Mouse (Mus musculus): ENCODE data around the gene Lnx1. TPM values are rescaled to one million over a fixed set of nuclear protein-coding genes. Genes with fewer than 3 reads are reported as not detected.

The Lnx1 gene
- polyA plus RNA-seq, 1 experiment from 2014 or later: 0.34 TPM

GRCm38 (mm10) chr5:74617816-74618572, 84.7 kb downstream of the Lnx1 start:
- no peaks in the 10 kb centered on the region for H3K36me3 ChIP-seq (ENCODE audit: control insufficient read depth, insufficient read depth, low read length)
- H3K4me1 ChIP-seq (replicated peaks; ENCODE audit: control insufficient read depth, insufficient read depth, low read length): no peaks in the 10 kb centered on the region
- no peak overlapping the region for H3K9ac ChIP-seq (ENCODE audit: low read depth, low read length)
- DNase-seq (ENCODE audit: low spot score): no peak
- no peak overlapping the region for H3K4me3 ChIP-seq (ENCODE audit: low read depth, low read length)
- no peaks in the 10 kb centered on the region for H3K9me3 ChIP-seq (ENCODE audit: control insufficient read depth, low read length)
- H3K4me2 ChIP-seq (replicated peaks; ENCODE audit: low read depth, low read length): no peak overlapping the region
- H3K27ac ChIP-seq (ENCODE audit: low read depth, low read length): no peak overlapping the region
- 71% methylated on average over 13 of the region's 13 CpGs for WGBS
- no peaks in the 10 kb centered on the region for H3K27me3 ChIP-seq (ENCODE audit: control insufficient read depth, insufficient read depth, low read length)
- no peak for ATAC-seq (ENCODE audit: low FRiP score)

- Histone ChIP-seq H3K36me3 (ENCODE audit: control insufficient read depth, insufficient read depth, low read length) (no peaks in the 10 kb centered on the region), H3K27me3 (ENCODE audit: control insufficient read depth, insufficient read depth, low read length) (no peaks in the 10 kb centered on the region), H3K4me3 (ENCODE audit: low read depth, low read length) (no peak overlapping the region), H3K4me1 (replicated peaks; ENCODE audit: control insufficient read depth, insufficient read depth, low read length) (no peaks in the 10 kb centered on the region), H3K4me2 (replicated peaks; ENCODE audit: low read depth, low read length) (no peak overlapping the region), H3K27ac (ENCODE audit: low read depth, low read length) (no peak overlapping the region), H3K9ac (ENCODE audit: low read depth, low read length) (no peak overlapping the region), H3K9me3 (ENCODE audit: control insufficient read depth, low read length) (no peaks in the 10 kb centered on the region)
- DNase-seq (ENCODE audit: low spot score) (no peak), ATAC-seq (ENCODE audit: low FRiP score) (no peak)
- WGBS: 78% methylated on average over 18 of the region's 18 CpGs
Observed at GRCm38 (mm10) chr5:74613491-74614151, 89.1 kb downstream of the Lnx1 start.

- Histone ChIP-seq H3K36me3 (ENCODE audit: control insufficient read depth, insufficient read depth, low read length) (no peaks in the 10 kb centered on the region), H3K4me2 (replicated peaks; ENCODE audit: low read depth, low read length) (no peak overlapping the region), H3K9ac (ENCODE audit: low read depth, low read length) (no peak overlapping the region), H3K27me3 (ENCODE audit: control insufficient read depth, insufficient read depth, low read length) (no peaks in the 10 kb centered on the region), H3K27ac (ENCODE audit: low read depth, low read length) (no peak overlapping the region), H3K9me3 (ENCODE audit: control insufficient read depth, low read length) (no peaks in the 10 kb centered on the region), H3K4me3 (ENCODE audit: low read depth, low read length) (no peak overlapping the region), H3K4me1 (replicated peaks; ENCODE audit: control insufficient read depth, insufficient read depth, low read length) (no peaks in the 10 kb centered on the region)
- DNase-seq (ENCODE audit: low spot score): no peak
- WGBS: 90% methylated on average over 5 of the region's 5 CpGs
- ATAC-seq (ENCODE audit: low FRiP score): no peak
Observed at GRCm38 (mm10) chr5:74612713-74613112, 90.0 kb downstream of the Lnx1 start.

GRCm38 (mm10) chr5:74610511-74610910, 92.2 kb downstream of the Lnx1 start:
- Histone ChIP-seq H3K4me2 (replicated peaks; ENCODE audit: low read depth, low read length) (no peak overlapping the region), H3K4me3 (ENCODE audit: low read depth, low read length) (no peak overlapping the region), H3K9me3 (ENCODE audit: control insufficient read depth, low read length) (no peaks in the 10 kb centered on the region), H3K27me3 (ENCODE audit: control insufficient read depth, insufficient read depth, low read length) (no peaks in the 10 kb centered on the region), H3K36me3 (ENCODE audit: control insufficient read depth, insufficient read depth, low read length) (no peaks in the 10 kb centered on the region), H3K9ac (ENCODE audit: low read depth, low read length) (no peak overlapping the region), H3K27ac (ENCODE audit: low read depth, low read length) (no peak overlapping the region), H3K4me1 (replicated peaks; ENCODE audit: control insufficient read depth, insufficient read depth, low read length) (no peaks in the 10 kb centered on the region)
- WGBS: 91% methylated on average over 10 of the region's 10 CpGs
- no peak for DNase-seq (ENCODE audit: low spot score)
- ATAC-seq (ENCODE audit: low FRiP score): no peak

GRCm38 (mm10) chr5:74606213-74606612, 96.5 kb downstream of the Lnx1 start:
- ATAC-seq (ENCODE audit: low FRiP score) (no peak), DNase-seq (ENCODE audit: low spot score) (no peak)
- Histone ChIP-seq H3K4me1 (replicated peaks; ENCODE audit: control insufficient read depth, insufficient read depth, low read length) (no peaks in the 10 kb centered on the region), H3K27me3 (ENCODE audit: control insufficient read depth, insufficient read depth, low read length) (no peaks in the 10 kb centered on the region), H3K4me2 (replicated peaks; ENCODE audit: low read depth, low read length) (no peak overlapping the region), H3K36me3 (ENCODE audit: control insufficient read depth, insufficient read depth, low read length) (no peaks in the 10 kb centered on the region), H3K9me3 (ENCODE audit: control insufficient read depth, low read length) (no peaks in the 10 kb centered on the region), H3K27ac (ENCODE audit: low read depth, low read length) (no peak overlapping the region), H3K4me3 (ENCODE audit: low read depth, low read length) (no peak overlapping the region), H3K9ac (ENCODE audit: low read depth, low read length) (no peak overlapping the region)
- 90% methylated on average over 8 of the region's 8 CpGs for WGBS

GRCm38 (mm10) chr5:74603306-74603705, 99.4 kb downstream of the Lnx1 start:
- no peaks in the 10 kb centered on the region for H3K27me3 ChIP-seq (ENCODE audit: control insufficient read depth, insufficient read depth, low read length)
- no peak overlapping the region for H3K4me3 ChIP-seq (ENCODE audit: low read depth, low read length)
- DNase-seq (ENCODE audit: low spot score) (no peak), ATAC-seq (ENCODE audit: low FRiP score) (no peak)
- no peaks in the 10 kb centered on the region; the same call in 1 of the 2 replicates for H3K36me3 ChIP-seq (ENCODE audit: control insufficient read depth, insufficient read depth, low read length)
- no peaks in the 10 kb centered on the region for H3K9me3 ChIP-seq (ENCODE audit: control insufficient read depth, low read length)
- 77% methylated on average over 4 of the region's 4 CpGs for WGBS
- no peak overlapping the region for H3K4me2 ChIP-seq (replicated peaks; ENCODE audit: low read depth, low read length)
- no peak overlapping the region for H3K9ac ChIP-seq (ENCODE audit: low read depth, low read length)
- H3K4me1 ChIP-seq (replicated peaks; ENCODE audit: control insufficient read depth, insufficient read depth, low read length): no peaks in the 10 kb centered on the region
- no peak overlapping the region for H3K27ac ChIP-seq (ENCODE audit: low read depth, low read length)

GRCm38 (mm10) chr5:74602371-74602770, 100.3 kb downstream of the Lnx1 start:
- no peaks in the 10 kb centered on the region for H3K9me3 ChIP-seq (ENCODE audit: control insufficient read depth, low read length)
- H3K4me3 ChIP-seq (ENCODE audit: low read depth, low read length): no peak overlapping the region
- H3K36me3 ChIP-seq (ENCODE audit: control insufficient read depth, insufficient read depth, low read length): no peaks in the 10 kb centered on the region; the same call in 1 of the 2 replicates
- ATAC-seq (ENCODE audit: low FRiP score): no peak
- H3K27me3 ChIP-seq (ENCODE audit: control insufficient read depth, insufficient read depth, low read length): no peaks in the 10 kb centered on the region
- no peak overlapping the region for H3K9ac ChIP-seq (ENCODE audit: low read depth, low read length)
- WGBS: 83% methylated on average over 10 of the region's 10 CpGs
- no peak overlapping the region for H3K27ac ChIP-seq (ENCODE audit: low read depth, low read length)
- H3K4me2 ChIP-seq (replicated peaks; ENCODE audit: low read depth, low read length): no peak overlapping the region
- DNase-seq (ENCODE audit: low spot score): no peak
- no peaks in the 10 kb centered on the region for H3K4me1 ChIP-seq (replicated peaks; ENCODE audit: control insufficient read depth, insufficient read depth, low read length)

- Histone ChIP-seq H3K36me3 (ENCODE audit: control insufficient read depth, insufficient read depth, low read length) (no peaks in the 10 kb centered on the region; the same call in 1 of the 2 replicates), H3K4me3 (ENCODE audit: low read depth, low read length) (no peak overlapping the region), H3K27ac (ENCODE audit: low read depth, low read length) (no peak overlapping the region), H3K9me3 (ENCODE audit: control insufficient read depth, low read length) (no peaks in the 10 kb centered on the region), H3K4me1 (replicated peaks; ENCODE audit: control insufficient read depth, insufficient read depth, low read length) (no peaks in the 10 kb centered on the region), H3K4me2 (replicated peaks; ENCODE audit: low read depth, low read length) (no peak overlapping the region), H3K27me3 (ENCODE audit: control insufficient read depth, insufficient read depth, low read length) (no peaks in the 10 kb centered on the region), H3K9ac (ENCODE audit: low read depth, low read length) (no peak overlapping the region)
- ATAC-seq (ENCODE audit: low FRiP score) (no peak), DNase-seq (ENCODE audit: low spot score) (no peak)
- WGBS: 87% methylated on average over 6 of the region's 6 CpGs
Observed at GRCm38 (mm10) chr5:74601965-74602364, 100.7 kb downstream of the Lnx1 start.

GRCm38 (mm10) chr5:74601171-74601570, 101.5 kb downstream of the Lnx1 start:
- Histone ChIP-seq H3K27ac (ENCODE audit: low read depth, low read length) (no peak overlapping the region), H3K27me3 (ENCODE audit: control insufficient read depth, insufficient read depth, low read length) (no peaks in the 10 kb centered on the region), H3K9me3 (ENCODE audit: control insufficient read depth, low read length) (no peaks in the 10 kb centered on the region), H3K4me2 (replicated peaks; ENCODE audit: low read depth, low read length) (no peak overlapping the region), H3K9ac (ENCODE audit: low read depth, low read length) (no peak overlapping the region), H3K4me1 (replicated peaks; ENCODE audit: control insufficient read depth, insufficient read depth, low read length) (no peaks in the 10 kb centered on the region), H3K36me3 (ENCODE audit: control insufficient read depth, insufficient read depth, low read length) (no peaks in the 10 kb centered on the region; the same call in 1 of the 2 replicates), H3K4me3 (ENCODE audit: low read depth, low read length) (no peak overlapping the region)
- WGBS: 95% methylated on average over 3 of the region's 3 CpGs
- DNase-seq (ENCODE audit: low spot score): no peak
- ATAC-seq (ENCODE audit: low FRiP score): no peak
